Mouse (Mus musculus) kidney, postnatal 36 days (tissue): ENCODE measurements around the gene Lag3.

ENCODE experiments used
- DNase-seq, 2 experiments: peaks; one replicate each; pipeline ENCODE4 v3.0.0; 2021 to 2022; ENCODE audit warnings: mixed read lengths in 2 of 2

Lag3 gene

DNA sequence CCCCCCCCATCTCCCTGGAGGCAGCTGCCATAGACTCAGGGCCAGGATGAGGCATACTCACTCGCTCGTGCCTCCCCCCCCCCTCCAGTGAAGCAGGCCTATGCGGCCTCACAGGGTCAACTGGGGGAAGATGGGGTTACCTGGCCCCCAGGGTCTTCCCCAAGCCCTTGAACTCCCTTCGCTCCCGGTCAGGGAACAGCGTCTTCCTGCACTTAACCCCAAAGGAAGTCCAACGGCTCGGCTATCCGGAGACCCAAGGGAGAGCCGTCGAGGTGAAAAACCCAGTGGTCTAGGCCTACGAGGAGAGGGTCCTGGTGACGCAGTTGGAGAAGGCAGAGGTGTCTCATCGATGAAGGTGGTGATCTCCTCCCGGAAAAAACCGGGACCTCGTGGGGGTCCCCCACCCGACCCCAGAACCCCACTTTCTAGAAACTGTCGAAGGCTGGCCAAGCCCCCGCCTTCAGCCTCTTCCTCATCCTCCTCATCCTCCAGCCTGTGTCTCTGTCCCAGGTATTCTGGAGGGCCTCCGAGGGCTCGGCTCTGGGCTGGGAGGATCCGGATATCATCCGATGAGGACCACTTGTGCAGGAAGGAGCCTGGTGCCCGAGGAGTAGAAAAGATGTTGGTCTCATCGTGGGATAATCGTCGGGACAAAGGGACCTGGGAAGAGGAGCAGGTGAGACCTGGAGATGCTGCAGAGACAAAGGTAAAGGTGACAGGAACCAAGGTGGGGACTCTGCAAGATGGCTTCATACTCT lies 52.8 kb downstream of the Lag3 start:
- no peak for DNase-seq

DNA sequence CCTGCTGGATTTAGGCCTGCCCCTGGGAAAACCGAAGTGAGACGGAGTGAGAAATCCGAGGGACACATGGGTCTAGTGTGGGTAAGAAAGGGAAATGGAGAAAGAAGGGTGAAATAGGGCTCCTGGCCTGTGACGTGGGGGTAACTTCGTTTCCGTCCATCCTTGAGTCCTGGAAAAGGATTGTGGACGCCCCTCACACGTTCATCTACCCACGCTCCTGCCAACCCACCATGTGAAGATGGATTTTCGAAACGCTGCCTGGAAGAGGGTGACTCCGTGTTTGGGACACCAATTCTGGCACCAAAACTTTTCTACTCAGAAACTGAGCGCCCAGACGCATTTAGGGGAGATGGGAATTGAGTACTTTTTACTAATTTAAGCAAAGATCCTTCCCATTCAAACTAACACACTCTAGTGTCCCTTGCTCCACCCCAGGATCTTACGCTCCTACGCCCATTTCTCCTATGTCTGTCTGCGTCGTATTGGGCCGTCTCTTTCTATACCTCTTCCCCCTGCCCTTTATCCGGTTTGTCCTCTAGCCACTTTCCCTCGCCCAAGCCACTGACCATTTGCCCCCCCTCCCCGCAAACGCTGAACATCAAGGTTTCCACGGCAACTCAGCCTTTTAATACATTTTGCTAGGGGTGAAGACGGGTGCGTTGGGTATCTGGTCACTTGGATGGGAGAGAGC lies 53.5 kb downstream of the Lag3 start:
- no peak for DNase-seq

DNA sequence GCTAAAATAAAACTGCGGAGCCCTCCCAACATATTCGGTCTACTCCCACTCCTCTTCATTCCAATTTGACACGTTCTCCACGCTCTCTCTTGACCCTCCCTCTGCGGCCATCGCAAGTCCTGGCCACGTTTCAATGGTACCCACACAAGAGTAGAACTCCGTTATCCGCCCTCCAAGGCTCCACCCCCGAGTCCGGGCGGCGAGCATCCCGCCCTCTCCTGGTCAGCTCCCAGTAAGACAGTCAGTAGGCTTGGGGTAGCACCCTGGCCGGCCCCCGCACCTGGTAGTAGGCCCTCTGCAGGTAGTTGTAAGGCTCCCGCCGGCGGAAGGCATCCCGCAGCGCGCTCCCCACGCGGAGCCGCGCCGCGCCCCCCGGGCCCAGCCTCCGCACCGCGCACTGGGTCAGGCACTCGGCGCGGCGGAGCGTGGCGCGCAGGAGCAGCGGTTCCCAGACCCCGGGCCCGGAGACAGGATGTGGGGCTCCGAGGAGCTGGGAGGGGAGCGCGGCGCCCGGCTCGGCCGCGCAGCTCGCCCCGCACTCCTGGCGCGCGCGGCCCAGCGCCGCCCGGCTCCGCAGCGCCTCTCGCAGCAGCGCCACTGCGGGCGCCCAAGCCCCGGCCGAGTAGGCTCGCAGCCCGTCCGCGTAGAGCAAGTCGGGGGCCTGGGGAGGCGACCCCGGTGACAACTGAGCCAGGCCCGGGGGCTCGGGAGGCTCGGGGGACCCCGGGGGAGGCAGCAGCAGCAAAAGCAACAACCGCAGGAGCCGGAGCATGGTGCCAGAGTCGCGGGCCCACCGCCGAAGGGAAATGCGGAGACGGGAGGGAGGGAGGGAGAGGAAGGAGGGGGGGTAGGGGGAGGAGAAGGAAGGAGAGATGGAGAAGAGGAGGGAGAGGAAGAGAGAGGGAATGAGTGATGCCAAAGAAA lies 54.3 kb downstream of the Lag3 start, which contains the start of gene P3h3:
TSS of gene P3h3 (minus strand) at position 837 of the 924 bp plus-strand sequence.
- DNase-seq = peak; percentile 79 to 86

- no peak for DNase-seq
Measured at GRCm38 (mm10) chr6:124856321-124856720, 55.2 kb downstream of the Lag3 start.

- DNase-seq = no peak
Measured at GRCm38 (mm10) chr6:124854647-124855046, 56.9 kb downstream of the Lag3 start.
